Mouse (Mus musculus): ENCODE data around the gene Olfr571. TPM values are rescaled to one million over a fixed set of nuclear protein-coding genes. Genes with fewer than 3 reads are reported as not detected.

Gene Olfr571
- polyA plus RNA-seq (2015; fragmentation: Nextera tagmentation; extraction: Ambion mirVana), result not detected in 2 replicates

DNA sequence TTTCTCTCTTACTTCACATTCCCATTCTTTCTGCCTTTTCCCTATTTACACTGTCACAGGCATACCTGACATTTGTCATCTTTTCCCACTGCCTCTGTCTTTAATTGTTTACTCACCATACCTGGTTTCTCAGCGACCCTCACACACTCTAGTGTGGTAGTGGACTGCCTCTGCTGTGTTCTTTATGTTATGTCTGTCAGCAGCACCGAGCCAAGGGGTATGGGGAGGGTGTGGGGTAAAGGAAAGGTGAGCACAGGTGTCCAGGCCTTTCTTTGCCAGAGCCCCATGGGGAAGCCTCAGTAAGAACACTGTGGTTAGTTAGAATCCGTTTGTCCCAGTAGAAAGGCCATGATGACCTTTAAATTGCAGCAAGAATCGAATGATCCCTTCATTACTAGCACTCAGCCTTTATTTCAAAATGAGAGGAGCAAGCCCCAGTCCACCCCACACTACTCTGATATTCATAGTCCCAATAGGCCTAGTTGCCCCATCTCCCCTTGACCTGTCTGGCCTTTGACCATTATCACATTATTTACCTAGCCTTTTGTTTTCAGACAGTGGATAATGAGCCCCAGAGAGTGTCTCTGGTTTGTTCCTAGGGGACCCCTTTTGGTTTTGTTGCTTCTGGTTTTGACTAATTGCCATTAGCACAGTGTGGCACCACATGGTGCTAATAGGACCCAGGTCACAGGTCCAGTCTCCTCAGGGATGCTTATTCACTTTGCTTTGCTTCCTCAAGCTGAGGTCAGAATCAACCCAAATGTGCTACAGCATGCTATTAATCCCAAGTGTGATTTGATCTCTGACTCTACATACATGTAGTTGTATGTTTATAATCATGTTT, at the start of gene Olfr571:
Gene Olfr571 (minus strand): TSS at position 505 of the 844 bp plus-strand sequence.
- 48% methylated on average over 4 of the region's 4 CpGs for WGBS
- Histone ChIP-seq H3K27me3 (ENCODE audit: control insufficient read depth, insufficient read depth, low read length) (no peaks in the 10 kb centered on the region), H3K9me3 (replicated peaks; ENCODE audit: control insufficient read depth, low read length) (no peaks in the 10 kb centered on the region), H3K27ac (ENCODE audit: low read length) (no peak within 1 kb of the TSS), H3K4me2 (ENCODE audit: low read depth, low read length) (no peak within 1 kb of the TSS), H3K4me1 (ENCODE audit: control insufficient read depth, insufficient read depth, low read length) (no peaks in the 10 kb centered on the region), H3K36me3 (ENCODE audit: control insufficient read depth, insufficient read depth, low read length) (no peaks in the 10 kb centered on the region), H3K4me3 (replicated peaks; ENCODE audit: low read length) (no peak within 1 kb of the TSS), H3K9ac (ENCODE audit: low read length) (no peak within 1 kb of the TSS)
- ATAC-seq (ENCODE audit: insufficient read depth, low FRiP score), result no peak

DNA sequence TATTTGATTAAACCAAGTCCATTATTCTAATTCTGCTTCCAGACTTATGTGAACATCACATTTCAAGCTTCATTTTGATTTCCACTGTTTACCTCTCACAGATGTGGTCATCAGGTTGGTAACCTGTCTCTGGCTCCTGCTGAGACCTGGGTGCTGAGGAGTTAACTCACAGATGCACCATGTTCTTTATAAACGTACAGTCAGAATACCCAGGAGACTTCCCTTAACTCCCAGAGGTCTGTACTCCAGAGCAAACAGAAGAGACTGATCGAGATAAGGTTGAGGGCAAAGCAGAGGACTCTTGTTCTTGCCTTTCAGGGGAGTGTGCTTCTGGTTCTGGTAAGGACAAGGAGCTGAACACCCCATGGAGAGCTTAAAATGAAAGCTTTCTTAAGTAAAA, 45.0 kb upstream of the Olfr571 start, which contains the start of gene Olfr576:
Gene Olfr576 (plus strand): TSS at position 301 of the 400 bp plus-strand sequence.
- Histone ChIP-seq H3K27ac (ENCODE audit: low read length) (no peak within 1 kb of the TSS), H3K4me3 (replicated peaks; ENCODE audit: low read length) (no peak within 1 kb of the TSS), H3K9me3 (replicated peaks; ENCODE audit: control insufficient read depth, low read length) (no peaks in the 10 kb centered on the region), H3K27me3 (ENCODE audit: control insufficient read depth, insufficient read depth, low read length) (no peaks in the 10 kb centered on the region), H3K4me2 (ENCODE audit: low read depth, low read length) (no peak within 1 kb of the TSS), H3K36me3 (ENCODE audit: control insufficient read depth, insufficient read depth, low read length) (no peaks in the 10 kb centered on the region), H3K9ac (ENCODE audit: low read length) (no peak within 1 kb of the TSS), H3K4me1 (ENCODE audit: control insufficient read depth, insufficient read depth, low read length) (no peaks in the 10 kb centered on the region)
- ATAC-seq (ENCODE audit: insufficient read depth, low FRiP score), result no peak
- whole genome bisulfite sequencing, result 24% methylated on average over 2 of the region's 2 CpGs

DNA sequence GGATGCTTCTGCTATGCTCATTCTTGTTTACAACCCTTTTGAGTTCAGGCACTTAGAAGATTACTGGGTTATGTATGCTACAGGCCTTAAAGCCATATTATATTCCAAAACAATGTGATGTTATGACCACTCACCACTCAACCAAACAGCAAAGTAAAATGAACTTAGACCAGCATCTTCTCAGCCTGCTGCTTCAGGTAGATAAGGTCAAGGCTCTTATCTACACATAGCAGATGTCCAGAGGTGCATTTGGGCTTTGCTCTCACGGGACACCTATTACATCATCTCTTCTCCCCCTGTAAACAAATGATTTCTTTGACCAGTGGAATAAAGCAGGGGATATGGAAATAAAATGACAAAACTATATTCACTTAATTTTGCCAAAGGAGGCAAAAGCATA, 41.3 kb upstream of the Olfr571 start, which contains the start of gene Olfr575:
Gene Olfr575 (minus strand): TSS at position 183 of the 400 bp plus-strand sequence.
- H3K27me3 ChIP-seq (ENCODE audit: control insufficient read depth, insufficient read depth, low read length), result no peaks in the 10 kb centered on the region
- ATAC-seq (ENCODE audit: insufficient read depth, low FRiP score), result no peak
- WGBS, result 33% methylated on average over 1 of the region's 1 CpGs

DNA sequence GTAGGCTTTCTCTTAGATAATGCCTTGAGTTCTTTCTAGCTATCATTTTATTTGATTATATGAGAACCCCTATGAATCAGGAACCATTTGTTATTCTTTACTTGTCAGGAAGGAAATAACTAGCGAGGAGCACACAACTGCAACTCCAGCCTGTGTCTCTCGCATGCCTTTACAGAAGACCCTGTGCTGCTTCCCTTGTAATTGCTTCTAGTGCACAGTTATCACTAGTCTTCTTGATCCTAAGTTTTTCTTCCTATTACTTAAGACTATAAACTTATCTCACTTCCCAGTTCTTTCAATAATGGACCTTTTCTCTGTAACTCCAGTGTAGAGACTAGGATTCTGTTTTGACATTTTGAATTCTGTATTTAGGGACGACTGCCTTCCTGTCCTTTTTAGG, 40.8 kb upstream of the Olfr571 start:
- Histone ChIP-seq H3K27me3 (ENCODE audit: control insufficient read depth, insufficient read depth, low read length) (no peaks in the 10 kb centered on the region), H3K4me1 (ENCODE audit: control insufficient read depth, insufficient read depth, low read length) (no peaks in the 10 kb centered on the region), H3K36me3 (ENCODE audit: control insufficient read depth, insufficient read depth, low read length) (no peaks in the 10 kb centered on the region), H3K4me3 (replicated peaks; ENCODE audit: low read length) (no peak overlapping the region), H3K4me2 (ENCODE audit: low read depth, low read length) (no peak overlapping the region), H3K9ac (ENCODE audit: low read length) (no peak overlapping the region), H3K27ac (ENCODE audit: low read length) (no peak overlapping the region), H3K9me3 (replicated peaks; ENCODE audit: control insufficient read depth, low read length) (no peaks in the 10 kb centered on the region)
- WGBS, result 62% methylated on average over 3 of the region's 3 CpGs
- ATAC-seq (ENCODE audit: insufficient read depth, low FRiP score), result no peak

More for the DNA sequence above, 41.3 kb upstream of the Olfr571 start, which contains the start of gene Olfr575:
- Histone ChIP-seq H3K9ac (ENCODE audit: low read length) (no peak within 1 kb of the TSS), H3K4me3 (replicated peaks; ENCODE audit: low read length) (no peak within 1 kb of the TSS), H3K36me3 (ENCODE audit: control insufficient read depth, insufficient read depth, low read length) (no peaks in the 10 kb centered on the region), H3K27ac (ENCODE audit: low read length) (no peak within 1 kb of the TSS), H3K9me3 (replicated peaks; ENCODE audit: control insufficient read depth, low read length) (no peaks in the 10 kb centered on the region), H3K4me1 (ENCODE audit: control insufficient read depth, insufficient read depth, low read length) (no peaks in the 10 kb centered on the region), H3K4me2 (ENCODE audit: low read depth, low read length) (no peak within 1 kb of the TSS)

DNA sequence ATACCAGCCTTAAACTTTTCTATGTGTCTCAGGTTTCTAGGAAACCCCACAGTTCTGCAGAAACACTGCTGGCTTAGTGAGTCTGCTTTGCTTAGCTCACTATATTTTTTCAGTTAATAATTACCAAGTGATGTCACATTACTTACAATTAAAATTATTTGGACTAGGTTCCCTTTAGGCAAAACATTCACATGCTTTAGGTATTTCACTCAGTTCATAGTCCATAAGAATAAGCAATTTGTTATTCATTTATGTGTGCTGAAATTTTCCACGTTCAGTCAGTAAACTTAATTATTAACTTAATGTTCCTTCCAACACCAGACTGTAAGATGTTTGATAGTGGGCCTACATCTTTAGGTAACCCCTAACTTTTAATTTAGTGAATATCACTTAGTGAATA, 33.4 kb upstream of the Olfr571 start:
- WGBS, result 45% methylated on average over 1 of the region's 1 CpGs
- no peak for ATAC-seq (ENCODE audit: insufficient read depth, low FRiP score)
- no peaks in the 10 kb centered on the region for H3K27me3 ChIP-seq (ENCODE audit: control insufficient read depth, insufficient read depth, low read length)
- H3K4me3 ChIP-seq (replicated peaks; ENCODE audit: low read length), result no peak overlapping the region
- no peaks in the 10 kb centered on the region for H3K4me1 ChIP-seq (ENCODE audit: control insufficient read depth, insufficient read depth, low read length)
- H3K27ac ChIP-seq (ENCODE audit: low read length), result no peak overlapping the region
- no peak overlapping the region for H3K9ac ChIP-seq (ENCODE audit: low read length)
- H3K36me3 ChIP-seq (ENCODE audit: control insufficient read depth, insufficient read depth, low read length), result no peaks in the 10 kb centered on the region
- H3K4me2 ChIP-seq (ENCODE audit: low read depth, low read length), result no peak overlapping the region
- H3K9me3 ChIP-seq (replicated peaks; ENCODE audit: control insufficient read depth, low read length), result no peaks in the 10 kb centered on the region

DNA sequence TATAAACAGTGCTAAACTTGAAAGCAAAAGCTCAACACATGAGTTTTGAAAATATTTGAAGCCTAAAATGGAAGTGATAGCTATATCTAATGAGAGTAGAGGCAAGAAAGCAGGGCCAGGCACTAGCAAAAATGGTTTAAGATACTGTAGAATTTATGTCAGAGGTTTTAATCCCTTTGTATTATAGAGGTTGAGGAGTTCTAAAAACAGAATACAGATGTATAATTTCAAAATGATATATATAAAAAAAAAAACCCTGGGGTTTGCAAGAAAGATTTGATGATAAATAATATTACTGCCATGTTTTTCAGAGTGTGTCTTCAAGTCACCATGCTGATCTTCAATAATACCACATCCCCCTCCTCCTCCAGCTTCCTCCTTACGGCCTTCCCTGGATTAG, 30.8 kb upstream of the Olfr571 start, which contains the start of gene Olfr574:
Gene Olfr574 (plus strand): TSS at position 301 of the 400 bp plus-strand sequence.
- Histone ChIP-seq H3K9ac (ENCODE audit: low read length) (no peak within 1 kb of the TSS), H3K4me2 (ENCODE audit: low read depth, low read length) (no peak within 1 kb of the TSS), H3K36me3 (ENCODE audit: control insufficient read depth, insufficient read depth, low read length) (no peaks in the 10 kb centered on the region), H3K27ac (ENCODE audit: low read length) (no peak within 1 kb of the TSS), H3K4me1 (ENCODE audit: control insufficient read depth, insufficient read depth, low read length) (no peaks in the 10 kb centered on the region), H3K9me3 (replicated peaks; ENCODE audit: control insufficient read depth, low read length) (no peaks in the 10 kb centered on the region), H3K27me3 (ENCODE audit: control insufficient read depth, insufficient read depth, low read length) (no peaks in the 10 kb centered on the region), H3K4me3 (replicated peaks; ENCODE audit: low read length) (no peak within 1 kb of the TSS)
- no peak for ATAC-seq (ENCODE audit: insufficient read depth, low FRiP score)
- 83% methylated on average over 1 of the region's 1 CpGs for WGBS

DNA sequence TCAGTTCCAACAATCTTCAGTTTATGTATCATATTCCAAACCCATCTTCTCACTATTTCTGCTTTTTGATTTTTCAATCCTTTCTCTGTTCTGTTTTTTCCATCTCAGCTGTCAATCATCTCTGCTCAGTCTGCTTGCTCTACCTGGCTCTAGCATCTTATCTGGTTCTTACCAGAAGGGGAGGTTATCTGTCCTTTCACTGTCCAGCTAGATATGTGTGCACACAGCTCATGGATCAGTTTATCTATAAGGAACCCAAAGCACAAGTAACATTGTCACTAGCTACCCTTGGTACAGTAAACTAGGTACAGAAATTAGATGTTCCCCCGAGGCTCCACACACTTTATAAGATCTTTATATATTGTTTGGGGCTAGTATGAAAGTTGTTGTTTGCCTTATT, 26.1 kb upstream of the Olfr571 start:
- Histone ChIP-seq H3K4me3 (replicated peaks; ENCODE audit: low read length) (no peak overlapping the region), H3K9me3 (replicated peaks; ENCODE audit: control insufficient read depth, low read length) (no peaks in the 10 kb centered on the region), H3K4me1 (ENCODE audit: control insufficient read depth, insufficient read depth, low read length) (no peaks in the 10 kb centered on the region), H3K9ac (ENCODE audit: low read length) (no peak overlapping the region), H3K36me3 (ENCODE audit: control insufficient read depth, insufficient read depth, low read length) (no peaks in the 10 kb centered on the region), H3K27ac (ENCODE audit: low read length) (no peak overlapping the region), H3K4me2 (ENCODE audit: low read depth, low read length) (no peak overlapping the region), H3K27me3 (ENCODE audit: control insufficient read depth, insufficient read depth, low read length) (no peaks in the 10 kb centered on the region)
- 84% methylated on average over 1 of the region's 1 CpGs for WGBS
- no peak for ATAC-seq (ENCODE audit: insufficient read depth, low FRiP score)

DNA sequence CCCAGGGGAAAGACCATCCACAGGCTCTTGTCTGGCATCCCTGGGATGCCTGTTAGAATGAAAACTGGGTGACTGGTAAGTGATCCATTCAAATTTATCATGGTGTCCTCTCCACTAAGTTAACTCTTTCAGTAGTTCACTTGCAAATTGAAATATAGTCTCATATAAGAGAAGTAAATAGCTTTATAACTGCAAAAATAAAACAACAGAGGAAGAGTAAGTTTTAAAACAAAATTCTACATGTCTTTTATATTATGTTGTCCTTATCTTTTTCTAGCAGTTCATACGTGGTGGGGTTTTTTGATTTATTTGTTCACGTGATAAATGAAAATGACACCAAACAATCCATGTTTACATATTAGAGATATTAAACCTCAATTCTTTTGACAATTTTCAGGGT, 25.1 kb upstream of the Olfr571 start, which contains the start of gene Olfr573-ps1:
Gene Olfr573-ps1 (minus strand): TSS at position 101 of the 400 bp plus-strand sequence.
- Histone ChIP-seq H3K9me3 (replicated peaks; ENCODE audit: control insufficient read depth, low read length) (no peaks in the 10 kb centered on the region), H3K27ac (ENCODE audit: low read length) (no peak within 1 kb of the TSS), H3K36me3 (ENCODE audit: control insufficient read depth, insufficient read depth, low read length) (no peaks in the 10 kb centered on the region), H3K4me2 (ENCODE audit: low read depth, low read length) (no peak within 1 kb of the TSS), H3K9ac (ENCODE audit: low read length) (no peak within 1 kb of the TSS), H3K4me1 (ENCODE audit: control insufficient read depth, insufficient read depth, low read length) (no peaks in the 10 kb centered on the region), H3K4me3 (replicated peaks; ENCODE audit: low read length) (no peak within 1 kb of the TSS), H3K27me3 (ENCODE audit: control insufficient read depth, insufficient read depth, low read length) (no peaks in the 10 kb centered on the region)
- ATAC-seq (ENCODE audit: insufficient read depth, low FRiP score), result no peak
- 73% methylated on average over 2 of the region's 2 CpGs for WGBS

DNA sequence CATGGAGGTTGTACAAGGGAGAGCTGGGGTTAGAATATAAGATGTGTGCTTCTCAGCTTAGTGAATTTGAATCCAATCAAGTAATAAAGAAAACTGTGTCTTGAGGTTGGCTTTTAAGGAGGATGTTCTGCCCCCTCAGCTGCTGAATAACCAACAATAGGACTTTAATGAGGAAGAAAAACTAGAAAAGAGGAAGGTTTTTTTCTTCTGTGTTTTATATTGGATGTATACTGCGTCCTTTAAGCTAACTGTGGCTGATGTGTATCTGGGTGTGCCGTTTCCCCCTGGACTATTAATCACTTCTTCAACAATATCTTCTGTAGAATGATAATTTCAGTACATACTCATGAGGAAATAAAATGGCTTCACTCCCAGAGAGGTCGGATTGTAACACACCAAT, 9.8 kb upstream of the Olfr571 start:
- ATAC-seq (ENCODE audit: insufficient read depth, low FRiP score), result no peak

More for the DNA sequence above, 9.8 kb upstream of the Olfr571 start:
- 59% methylated on average over 3 of the region's 3 CpGs for WGBS
- Histone ChIP-seq H3K9ac (ENCODE audit: low read length) (no peak overlapping the region), H3K4me1 (ENCODE audit: control insufficient read depth, insufficient read depth, low read length) (no peaks in the 10 kb centered on the region), H3K36me3 (ENCODE audit: control insufficient read depth, insufficient read depth, low read length) (no peaks in the 10 kb centered on the region), H3K4me3 (replicated peaks; ENCODE audit: low read length) (no peak overlapping the region), H3K27me3 (ENCODE audit: control insufficient read depth, insufficient read depth, low read length) (no peaks in the 10 kb centered on the region), H3K4me2 (ENCODE audit: low read depth, low read length) (no peak overlapping the region), H3K27ac (ENCODE audit: low read length) (no peak overlapping the region), H3K9me3 (replicated peaks; ENCODE audit: control insufficient read depth, low read length) (no peaks in the 10 kb centered on the region)
